Mouse (Mus musculus) liver, postnatal 0 days (tissue): ENCODE results near the gene Vmn1r170. TPM values are rescaled to one million over a fixed set of nuclear protein-coding genes. Genes with fewer than 3 reads are reported as not detected.
"Not testable (repeated sequence)": the region's sequence is repeated elsewhere in the genome, so short reads cannot be mapped to it uniquely, and the experiment has no call there.

Experiments used
- ATAC-seq: fragments of 200-750 bp; cut with Nextera tagmentation; 2 replicates; pipeline ENCODE4 v1.8.0; 2017; ENCODE audit warnings: mild to moderate bottlenecking, moderate library complexity
- DNase-seq: peaks from one replicate; pipeline ENCODE4 v3.0.0-alpha.2; 2016
- H3K27ac ChIP-seq: fragments of 300-500 bp; sonication (generic); 2 replicates; pipeline ENCODE4 v1.5.1; 2014; ENCODE audit warnings: antibody characterized with exemption, moderate library complexity, mild to moderate bottlenecking, low read depth
- H3K27me3 ChIP-seq: fragments of 300-500 bp; sonication (generic); 2 replicates; pipeline ENCODE4 v1.6.1; 2014; ENCODE audit warnings: low read length, control low read depth, mixed read lengths; ENCODE audit not compliant: insufficient read depth
- H3K36me3 ChIP-seq: fragments of 300-500 bp; sonication (generic); replicated peaks from 2 replicates; pipeline ENCODE4 v1.6.1; 2014; ENCODE audit warnings: mild to moderate bottlenecking, control low read depth, low read length, moderate library complexity, mixed read lengths; ENCODE audit not compliant: insufficient read depth
- H3K4me1 ChIP-seq: fragments of 300-500 bp; sonication (generic); 2 replicates; pipeline ENCODE4 v1.6.1; 2014; ENCODE audit warnings: antibody characterized with exemption, mild to moderate bottlenecking, control low read depth; ENCODE audit not compliant: insufficient read depth
- H3K4me2 ChIP-seq: fragments of 300-500 bp; sonication (generic); 2 replicates; pipeline ENCODE4 v1.6.1; 2014; ENCODE audit warnings: low read depth, mild to moderate bottlenecking, low read length, moderate library complexity, mixed read lengths
- H3K4me3 ChIP-seq: fragments of 300-500 bp; sonication (generic); 2 replicates; pipeline ENCODE4 v1.5.1; 2014; ENCODE audit warnings: low read depth, low read length
- H3K9ac ChIP-seq: fragments of 300-500 bp; sonication (generic); replicated peaks from 2 replicates; pipeline ENCODE4 v1.6.1; 2014; ENCODE audit warnings: mild to moderate bottlenecking, moderate library complexity
- H3K9me3 ChIP-seq: fragments of 300-500 bp; sonication (generic); 2 replicates; pipeline ENCODE4 v1.6.1; 2016; ENCODE audit warnings: mild to moderate bottlenecking, control low read depth, low read length, mixed read lengths
- CTCF ChIP-seq: sonication (generic); IDR thresholded peaks from 2 replicates; pipeline ENCODE4 v1.5.1; 2016; ENCODE audit warnings: antibody characterized with exemption, low read depth
- EP300 ChIP-seq: IDR thresholded peaks from 2 replicates; pipeline ENCODE4 v1.6.1; 2016; ENCODE audit warnings: antibody characterized with exemption, low read depth, mild to moderate bottlenecking
- WGBS: fragments of 180-500 bp; shearing (Covaris S2); extraction: QIAGEN DNeasy Blood & Tissue Kit; methylation state at CpG from one replicate; pipeline ENCODE4 v1.1.7; 2014; ENCODE audit not compliant: insufficient replicate concordance; 5-methylcytosine and 5-hydroxymethylcytosine counted together
- polyA plus RNA-seq: library from polyadenylated mRNA; unstranded; fragments of >200 nt; fragmentation: Nextera tagmentation; extraction: Ambion mirVana; gene quantifications from 2 replicates; pipeline ENCODE4 v1.2.1, GENCODE M21; 2015

The Vmn1r170 gene
- not detected in 2 replicates for polyA plus RNA-seq

DNA sequence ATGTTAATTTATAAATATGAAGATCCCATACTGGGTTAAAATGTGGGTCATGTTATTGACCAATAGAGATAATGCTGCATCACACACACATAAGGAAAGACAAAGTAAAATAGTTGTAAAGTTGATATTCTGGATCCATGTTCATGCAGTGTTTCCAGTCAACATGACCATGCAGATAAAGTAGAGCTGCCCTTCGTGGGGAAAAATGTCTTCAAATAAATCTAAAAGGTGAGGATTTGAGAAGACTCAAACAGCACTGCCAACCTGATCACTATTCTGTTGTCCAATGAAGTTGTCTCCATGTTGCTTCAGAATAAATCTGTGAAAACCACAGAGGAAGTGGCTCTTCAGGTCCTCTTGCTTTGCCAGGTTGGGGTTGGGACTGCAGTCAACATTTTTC, at the start of gene Vmn1r170:
TSS of gene Vmn1r170 (plus strand) at position 301 of the 400 bp plus-strand sequence.
- not testable (repeated sequence) for H3K4me3 ChIP-seq, H3K27me3 ChIP-seq, H3K4me1 ChIP-seq, H3K27ac ChIP-seq, ATAC-seq, H3K36me3 ChIP-seq, H3K4me2 ChIP-seq, H3K9me3 ChIP-seq, H3K9ac ChIP-seq, DNase-seq
- 28% methylated on average over 1 of the region's 1 CpGs for WGBS

DNA sequence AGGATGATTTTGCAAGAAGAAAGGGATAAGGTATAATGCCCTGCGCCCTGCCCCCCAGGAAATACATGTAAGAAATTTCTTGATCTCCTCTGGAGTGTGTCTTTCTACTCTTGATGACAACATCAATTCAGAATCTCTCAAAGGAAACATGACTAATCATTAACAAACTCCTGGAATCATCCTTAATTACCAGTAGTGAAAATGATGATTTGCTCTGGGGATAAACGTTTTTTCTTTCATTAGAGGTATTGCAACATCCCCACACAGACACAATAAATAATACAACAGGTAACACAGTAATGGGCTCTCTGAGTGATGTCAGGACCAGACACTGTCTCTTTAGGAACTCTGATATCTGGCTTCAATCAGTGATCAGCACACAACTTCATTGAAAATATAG, 30.7 kb upstream of the Vmn1r170 start, which contains the start of gene Vmn1r169:
TSS of gene Vmn1r169 (plus strand) at position 301 of the 400 bp plus-strand sequence.
- DNase-seq, H3K4me1 ChIP-seq, H3K4me2 ChIP-seq, H3K9me3 ChIP-seq, H3K36me3 ChIP-seq, H3K9ac ChIP-seq, H3K27me3 ChIP-seq, H3K27ac ChIP-seq, H3K4me3 ChIP-seq, ATAC-seq: not testable (repeated sequence)
- 61% methylated on average over 1 of the region's 2 CpGs for WGBS

DNA sequence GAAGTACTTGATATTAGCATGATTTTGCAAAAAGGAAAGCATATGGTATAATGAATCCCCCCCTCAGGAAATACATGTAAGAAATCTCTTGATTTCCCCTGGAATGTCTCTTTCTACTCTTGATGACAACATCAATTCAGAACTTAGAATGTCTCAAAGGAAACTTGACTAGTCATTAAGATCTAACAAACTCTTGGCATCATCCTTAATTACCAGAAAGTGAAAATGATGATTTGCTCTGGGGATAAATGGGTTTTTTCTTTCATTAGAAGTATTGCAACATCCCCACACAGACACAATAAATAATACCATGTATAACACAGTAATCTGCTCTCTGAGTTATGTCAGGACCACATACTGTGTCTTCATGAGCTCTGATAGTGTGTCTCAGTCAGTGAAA, 24.4 kb downstream of the Vmn1r170 start, which contains the start of gene Vmn1r171:
TSS of gene Vmn1r171 (plus strand) at position 301 of the 400 bp plus-strand sequence.
- Histone ChIP-seq H3K4me3 (no peak within 1 kb of the TSS), H3K9me3 (no peaks in the 10 kb centered on the region), H3K27ac (no peak within 1 kb of the TSS), H3K36me3 (no peaks in the 10 kb centered on the region), H3K4me1 (no peaks in the 10 kb centered on the region), H3K27me3 (no peaks in the 10 kb centered on the region), H3K4me2 (no peak within 1 kb of the TSS), H3K9ac (no peak within 1 kb of the TSS)
- no peak for DNase-seq
- no peak for ATAC-seq
- TF ChIP-seq EP300 (no peak), CTCF (no peak)

Other genes with a start within 250 kb of the Vmn1r170 start
- not detected in 2 replicates for gene Nlrp5, start 220.3 kb upstream of the Vmn1r170 start, polyA plus RNA-seq
- gene Vmn1r167, start 99.0 kb upstream of the Vmn1r170 start, polyA plus RNA-seq: not detected in 2 replicates
- not detected in 2 replicates for gene Vmn1r168, start 66.4 kb upstream of the Vmn1r170 start, polyA plus RNA-seq
- gene Vmn1r169, start 30.6 kb upstream of the Vmn1r170 start, polyA plus RNA-seq: not detected in 2 replicates
- not detected in 2 replicates for gene Vmn1r171, start 24.5 kb downstream of the Vmn1r170 start, polyA plus RNA-seq
- not detected in 2 replicates for gene Vmn1r172, start 52.1 kb downstream of the Vmn1r170 start, polyA plus RNA-seq
- gene Vmn1r173, start 94.5 kb downstream of the Vmn1r170 start, polyA plus RNA-seq: not detected in 2 replicates
- gene Vmn1r174, start 146.1 kb downstream of the Vmn1r170 start, polyA plus RNA-seq: not detected in 2 replicates
- gene Vmn1r175, start 204.5 kb downstream of the Vmn1r170 start, polyA plus RNA-seq: not detected in 2 replicates
- not detected in 2 replicates for gene Vmn1r176, start 231.2 kb downstream of the Vmn1r170 start, polyA plus RNA-seq